Mouse (Mus musculus) intestine, postnatal 0 days (tissue): ENCODE results near the gene Slc35e4. TPM values are rescaled to one million over a fixed set of nuclear protein-coding genes. Genes with fewer than 3 reads are reported as not detected.
"Not testable (repeated sequence)": the region's sequence is repeated elsewhere in the genome, so short reads cannot be mapped to it uniquely, and the experiment has no call there.

Experiments used
- ATAC-seq: fragments of 200-750 bp; cut with Nextera tagmentation; 2 replicates; pipeline ENCODE4 v1.8.0; 2017; ENCODE audit warnings: mild to moderate bottlenecking, moderate TSS enrichment, moderate library complexity
- H3K27ac ChIP-seq: fragments of 300-500 bp; sonication (generic); 2 replicates; pipeline ENCODE4 v1.5.1; 2014; ENCODE audit warnings: mild to moderate bottlenecking, low read depth, low read length, moderate library complexity
- H3K27me3 ChIP-seq: fragments of 300-500 bp; sonication (generic); replicated peaks from 2 replicates; pipeline ENCODE4 v1.6.1; 2014; ENCODE audit warnings: low read length, mixed read lengths; ENCODE audit not compliant: control insufficient read depth, insufficient read depth
- H3K36me3 ChIP-seq: fragments of 300-500 bp; sonication (generic); 2 replicates; pipeline ENCODE4 v1.6.1; 2014; ENCODE audit warnings: mild to moderate bottlenecking, moderate library complexity; ENCODE audit not compliant: control insufficient read depth, insufficient read depth
- H3K4me1 ChIP-seq: fragments of 300-500 bp; sonication (generic); replicated peaks from 2 replicates; pipeline ENCODE4 v1.6.1; 2014; ENCODE audit warnings: antibody characterized with exemption, low read length, mixed read lengths; ENCODE audit not compliant: control insufficient read depth, insufficient read depth
- H3K4me2 ChIP-seq: fragments of 300-500 bp; sonication (generic); replicated peaks from 2 replicates; pipeline ENCODE4 v1.6.1; 2014; ENCODE audit warnings: low read depth, mild to moderate bottlenecking, moderate library complexity
- H3K4me3 ChIP-seq: fragments of 300-500 bp; sonication (generic); 2 replicates; pipeline ENCODE4 v1.5.1; 2014; ENCODE audit warnings: low read depth, low read length
- H3K9ac ChIP-seq: fragments of 300-500 bp; sonication (generic); 2 replicates; pipeline ENCODE4 v1.6.1; 2014; ENCODE audit warnings: mild to moderate bottlenecking, low read depth, low read length
- H3K9me3 ChIP-seq: fragments of 300-500 bp; sonication (generic); 2 replicates; pipeline ENCODE4 v1.6.1; 2016; ENCODE audit warnings: mixed run types; ENCODE audit not compliant: control insufficient read depth
- CTCF ChIP-seq: sonication (generic); IDR thresholded peaks from 2 replicates; pipeline ENCODE4 v1.5.1; 2016; ENCODE audit warnings: low read depth, mild to moderate bottlenecking, control low read depth, antibody characterized with exemption, moderate library complexity
- WGBS: fragments of 180-500 bp; shearing (Covaris S2); extraction: QIAGEN DNeasy Blood & Tissue Kit; methylation state at CpG from one replicate; pipeline ENCODE4 v1.1.7; 2014; 5-methylcytosine and 5-hydroxymethylcytosine counted together
- polyA plus RNA-seq: library from polyadenylated mRNA; unstranded; fragments of >200 nt; fragmentation: Nextera tagmentation; extraction: Ambion mirVana; gene quantifications from 2 replicates; pipeline ENCODE4 v1.2.1, GENCODE M21; 2015

Slc35e4 gene
- polyA plus RNA-seq = 2.1 and 2.2 TPM in 2 replicates

GRCm38 (mm10) chr11:3914109-3914840 lies at the start of gene Slc35e4:
Gene Slc35e4 (minus strand): TSS chr11:3914664.
- Histone ChIP-seq H3K27ac (peak within 1 kb of the TSS; percentile 21), H3K4me3 (peak within 1 kb of the TSS; percentile 52), H3K36me3 (peaks cover 15% of the 10 kb centered on the region), H3K27me3 (peaks cover 13% of the 10 kb centered on the region; the same call in 1 of the 2 replicates), H3K9ac (0 out of 2 replicates have a peak within 1 kb of the TSS, but pooled peaks have one; percentile 7), H3K4me2 (peak within 1 kb of the TSS; percentile 81), H3K9me3 (no peaks in the 10 kb centered on the region), H3K4me1 (peaks cover 15% of the 10 kb centered on the region; the same call in 1 of the 2 replicates)
- peak; percentile 59 for ATAC-seq
- peak; percentile 95 for TF ChIP-seq CTCF
- under 1% methylated on average over 27 of the region's 28 CpGs for WGBS

- TF ChIP-seq CTCF = no peak
- H3K4me2 ChIP-seq = peak within 1 kb of the TSS; percentile 77
- H3K9ac ChIP-seq = peak within 1 kb of the TSS; percentile 59
- H3K27ac ChIP-seq = peak within 1 kb of the TSS; percentile 68
- peaks cover 3% of the 10 kb centered on the region; the same call in 1 of the 2 replicates for H3K4me1 ChIP-seq
- no peaks in the 10 kb centered on the region for H3K27me3 ChIP-seq
- H3K4me3 ChIP-seq = peak within 1 kb of the TSS; percentile 64
- no peaks in the 10 kb centered on the region for H3K9me3 ChIP-seq
- peak; percentile 89 for ATAC-seq
- under 1% methylated on average over 31 of the region's 31 CpGs for WGBS
- 0 out of 2 replicates have a peak, but pooled peaks cover 4% of the 10 kb centered on the region for H3K36me3 ChIP-seq
These were observed 49.3 kb upstream of the Slc35e4 start, which contains the start of gene Pes1 for GRCm38 (mm10) chr11:3963610-3964415. Gene Pes1 (plus strand): TSS chr11:3963975.

- Histone ChIP-seq H3K9ac (0 out of 2 replicates have a peak overlapping the region, but pooled peaks have one; percentile 59), H3K4me2 (peak overlapping the region; percentile 77), H3K36me3 (0 out of 2 replicates have a peak, but pooled peaks cover under 1% of the 10 kb centered on the region), H3K9me3 (no peaks in the 10 kb centered on the region), H3K27me3 (no peaks in the 10 kb centered on the region), H3K27ac (no peak overlapping the region), H3K4me1 (peaks cover 3% of the 10 kb centered on the region; the same call in 1 of the 2 replicates), H3K4me3 (0 out of 2 replicates have a peak overlapping the region, but pooled peaks have one; percentile 64)
- no peak for TF ChIP-seq CTCF
- ATAC-seq = peak; percentile 5; the same call in 1 of the 2 replicates
- WGBS = 75% methylated on average over 10 of the region's 10 CpGs
These were observed 48.7 kb upstream of the Slc35e4 start for GRCm38 (mm10) chr11:3963155-3963554.

DNA sequence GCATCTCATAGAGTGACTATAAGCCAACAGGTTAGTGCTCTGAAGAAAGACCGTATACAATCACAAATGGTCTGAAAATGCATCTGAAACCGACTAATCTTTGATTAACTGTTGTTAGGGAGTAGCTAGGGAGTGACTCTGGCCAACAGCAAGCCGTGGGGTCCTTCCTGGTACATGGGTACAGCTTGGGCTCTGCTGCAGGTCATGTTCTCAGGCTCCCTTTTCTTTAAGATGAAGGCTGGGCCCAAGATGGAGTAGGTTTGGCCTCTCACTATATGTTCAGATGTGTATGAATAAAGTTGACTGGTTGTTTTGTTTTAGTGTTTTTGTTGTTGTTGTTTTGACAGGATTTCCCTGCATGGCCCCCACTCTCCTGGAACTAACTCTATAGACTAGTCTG lies 47.3 kb upstream of the Slc35e4 start:
- H3K9me3 ChIP-seq = no peaks in the 10 kb centered on the region
- WGBS = 65% methylated on average over 3 of the region's 3 CpGs
- H3K36me3 ChIP-seq = no peaks in the 10 kb centered on the region
- no peak overlapping the region for H3K4me2 ChIP-seq
- H3K27ac ChIP-seq = no peak overlapping the region
- no peaks in the 10 kb centered on the region for H3K27me3 ChIP-seq
- peaks cover 3% of the 10 kb centered on the region; the same call in 1 of the 2 replicates for H3K4me1 ChIP-seq
- H3K9ac ChIP-seq = no peak overlapping the region
- H3K4me3 ChIP-seq = no peak overlapping the region
- TF ChIP-seq CTCF = no peak
- ATAC-seq = no peak

- H3K4me3 ChIP-seq = no peak overlapping the region
- no peaks in the 10 kb centered on the region for H3K36me3 ChIP-seq
- no peaks in the 10 kb centered on the region for H3K9me3 ChIP-seq
- H3K9ac ChIP-seq = no peak overlapping the region
- H3K27ac ChIP-seq = no peak overlapping the region
- WGBS = 47% methylated on average over 2 of the region's 2 CpGs
- TF ChIP-seq CTCF = no peak
- no peak for ATAC-seq
- no peak overlapping the region for H3K4me2 ChIP-seq
- H3K27me3 ChIP-seq = no peaks in the 10 kb centered on the region
- H3K4me1 ChIP-seq = peaks cover 3% of the 10 kb centered on the region; the same call in 1 of the 2 replicates
These were observed 46.4 kb upstream of the Slc35e4 start for GRCm38 (mm10) chr11:3960901-3961300.

GRCm38 (mm10) chr11:3955371-3955770 lies 40.9 kb upstream of the Slc35e4 start:
- H3K27me3 ChIP-seq, H3K27ac ChIP-seq, H3K36me3 ChIP-seq, H3K4me1 ChIP-seq, H3K9me3 ChIP-seq, H3K4me2 ChIP-seq, H3K9ac ChIP-seq, ATAC-seq, H3K4me3 ChIP-seq: not testable (repeated sequence)
- WGBS = 75% methylated on average over 4 of the region's 4 CpGs

DNA sequence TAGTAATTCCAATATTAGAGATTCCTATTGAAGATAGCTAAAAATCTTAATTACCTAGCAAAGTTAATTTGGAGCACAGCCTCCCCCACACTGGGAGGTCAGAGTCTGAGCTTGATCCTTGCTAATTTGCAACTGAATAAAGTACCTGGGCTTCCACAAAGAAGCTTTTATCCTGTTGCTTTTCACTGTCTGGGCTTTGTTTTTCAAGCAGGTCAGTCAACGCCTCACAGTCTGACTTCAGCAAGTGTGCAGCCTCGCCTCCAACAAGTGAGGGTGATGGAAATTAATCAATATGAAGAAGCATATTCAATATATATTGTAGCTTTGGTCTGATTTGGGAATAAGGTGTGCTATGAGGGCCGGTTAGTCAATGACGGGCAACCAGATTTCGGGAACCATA lies 40.4 kb upstream of the Slc35e4 start:
- not testable (repeated sequence) for H3K27me3 ChIP-seq, H3K4me3 ChIP-seq, H3K36me3 ChIP-seq, H3K9me3 ChIP-seq, ATAC-seq, H3K9ac ChIP-seq, H3K4me1 ChIP-seq, H3K4me2 ChIP-seq, H3K27ac ChIP-seq
- 90% methylated on average over 5 of the region's 5 CpGs for WGBS
